Mouse (Mus musculus) ES-E14 (cell line): ENCODE measurements around the gene Cped1.

Experiments
- HCFC1 ChIP-seq: IDR thresholded peaks from 2 replicates; pipeline ENCODE4 v1.6.1; 2012; ENCODE audit warnings: low read length, inconsistent platforms, borderline replicate concordance; ENCODE audit not compliant: insufficient read depth
- ZNF384 ChIP-seq: IDR thresholded peaks from 2 replicates; pipeline ENCODE4 v1.6.1; 2012; ENCODE audit warnings: low read depth, low read length, inconsistent platforms

DNA sequence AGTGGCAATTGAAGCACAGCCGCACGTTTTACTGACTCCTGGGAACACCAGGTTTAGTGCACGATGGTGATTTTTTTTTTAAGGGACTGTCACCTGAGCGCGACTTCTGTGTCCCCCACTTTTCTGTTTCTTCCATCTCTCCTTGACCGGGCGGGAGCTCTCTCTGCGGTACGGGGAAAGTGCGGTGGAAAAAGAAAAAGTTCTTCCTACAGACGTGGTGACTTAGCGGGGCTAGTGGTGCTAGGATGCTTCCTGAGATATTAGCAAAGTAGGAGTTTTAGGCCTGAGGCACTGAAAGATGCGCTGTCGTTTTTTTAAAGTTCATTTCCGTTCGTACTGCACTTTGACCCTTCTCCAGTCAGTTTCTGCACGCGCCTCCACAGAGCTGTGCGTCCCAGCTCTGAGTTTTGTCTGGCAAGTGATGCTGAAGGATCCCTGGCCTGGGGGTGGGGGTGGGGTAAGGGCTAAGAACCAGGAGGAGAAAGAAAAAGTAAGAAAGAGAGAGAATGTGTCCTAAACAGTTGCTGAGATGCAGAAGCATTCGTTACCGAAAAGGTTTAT, 303.8 kb downstream of the Cped1 start:
- no peak for TF ChIP-seq ZNF384
- no peak for TF ChIP-seq HCFC1
